Mouse (Mus musculus): ENCODE measurements at regions not wholly inside any gene's neighbourhood (a gene's known extent, or its start where the extent isn't known, plus 50 kb on each side); places are given as distances from the start of the nearest gene placed in this dataset.

DNA sequence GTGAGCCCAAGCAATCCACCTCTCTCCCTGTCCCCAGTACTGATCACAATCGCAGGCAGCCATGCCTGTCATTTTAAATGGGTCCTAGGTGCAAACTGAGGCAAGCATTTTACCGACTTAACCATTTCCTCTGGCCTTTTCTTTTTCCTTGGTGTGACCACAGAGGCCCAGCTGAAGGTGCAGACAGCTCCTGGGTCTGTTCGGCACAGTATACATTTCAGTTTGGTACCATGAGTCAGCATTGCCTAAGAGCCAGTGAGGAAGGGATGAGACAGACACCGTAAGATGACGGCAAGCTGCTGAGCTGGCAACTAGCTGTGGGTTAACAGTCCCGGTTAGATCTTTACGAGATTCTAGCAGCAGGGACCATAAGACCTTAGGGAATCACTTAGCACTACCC, 61.6 kb upstream of the Eed start:
- 78% methylated on average over 7 of the region's 7 CpGs for WGBS
- no peak overlapping the region for H3K9ac ChIP-seq (replicated peaks; ENCODE audit: low read depth, low read length)
- H3K9me3 ChIP-seq (ENCODE audit: control insufficient read depth, low read length) = no peaks in the 10 kb centered on the region
- H3K36me3 ChIP-seq (ENCODE audit: control insufficient read depth, insufficient read depth) = no peaks in the 10 kb centered on the region
- no peak for ATAC-seq
- H3K4me1 ChIP-seq (replicated peaks; ENCODE audit: control insufficient read depth, insufficient read depth, low read length) = no peaks in the 10 kb centered on the region
- no peak overlapping the region for H3K27ac ChIP-seq (ENCODE audit: low read length)
- H3K4me2 ChIP-seq (ENCODE audit: low read length) = no peak overlapping the region
- no peaks in the 10 kb centered on the region for H3K27me3 ChIP-seq (replicated peaks; ENCODE audit: control insufficient read depth, insufficient read depth, low read length)
- H3K4me3 ChIP-seq (replicated peaks; ENCODE audit: low read length) = no peak overlapping the region

- Histone ChIP-seq H3K9me3 (ENCODE audit: control insufficient read depth, low read length) (no peaks in the 10 kb centered on the region), H3K9ac (replicated peaks; ENCODE audit: low read depth, low read length) (no peak overlapping the region), H3K4me2 (ENCODE audit: low read length) (no peak overlapping the region), H3K4me1 (replicated peaks; ENCODE audit: control insufficient read depth, insufficient read depth, low read length) (no peaks in the 10 kb centered on the region), H3K27ac (ENCODE audit: low read length) (no peak overlapping the region), H3K36me3 (ENCODE audit: control insufficient read depth, insufficient read depth) (no peaks in the 10 kb centered on the region), H3K27me3 (replicated peaks; ENCODE audit: control insufficient read depth, insufficient read depth, low read length) (no peaks in the 10 kb centered on the region), H3K4me3 (replicated peaks; ENCODE audit: low read length) (no peak overlapping the region)
- 90% methylated on average over 8 of the region's 8 CpGs for WGBS
- ATAC-seq = no peak
These were observed 62.7 kb upstream of the Eed start for GRCm38 (mm10) chr7:90043526-90043925.

DNA sequence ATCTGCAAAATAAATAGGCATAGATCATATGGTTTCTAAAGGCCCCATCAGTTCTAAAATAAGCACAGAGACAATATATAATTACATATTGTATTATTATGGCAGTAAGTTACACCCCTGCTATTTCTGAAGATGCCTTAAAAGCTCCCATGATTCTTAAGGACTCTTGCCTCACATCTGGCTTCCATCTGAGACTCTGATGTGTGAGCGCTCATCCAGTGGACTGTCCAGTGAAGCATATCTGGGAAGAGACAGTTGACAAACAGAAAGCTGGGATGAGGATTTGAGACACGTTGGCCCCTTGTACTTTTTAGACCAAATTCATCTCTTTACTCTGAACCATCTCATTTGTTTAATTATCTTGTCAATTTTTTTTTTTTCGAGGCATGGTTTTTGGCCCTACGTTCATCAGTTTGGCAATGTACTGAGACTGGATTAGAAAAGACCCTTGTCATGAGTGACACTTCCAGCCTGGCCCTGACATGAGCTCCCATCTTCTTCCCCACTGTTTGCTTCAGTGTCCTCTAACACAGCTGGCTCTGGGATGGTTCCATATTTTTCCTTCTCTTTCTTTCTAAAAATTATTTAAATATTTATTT, 63.4 kb upstream of the Eed start:
- no peak overlapping the region for H3K27ac ChIP-seq (ENCODE audit: low read length)
- 88% methylated on average over 4 of the region's 4 CpGs for WGBS
- no peak for ATAC-seq
- no peaks in the 10 kb centered on the region for H3K9me3 ChIP-seq (ENCODE audit: control insufficient read depth, low read length)
- H3K4me2 ChIP-seq (ENCODE audit: low read length) = no peak overlapping the region
- no peaks in the 10 kb centered on the region for H3K27me3 ChIP-seq (replicated peaks; ENCODE audit: control insufficient read depth, insufficient read depth, low read length)
- H3K9ac ChIP-seq (replicated peaks; ENCODE audit: low read depth, low read length) = no peak overlapping the region
- no peaks in the 10 kb centered on the region for H3K36me3 ChIP-seq (ENCODE audit: control insufficient read depth, insufficient read depth)
- H3K4me1 ChIP-seq (replicated peaks; ENCODE audit: control insufficient read depth, insufficient read depth, low read length) = no peaks in the 10 kb centered on the region
- H3K4me3 ChIP-seq (replicated peaks; ENCODE audit: low read length) = no peak overlapping the region

- Histone ChIP-seq H3K9ac (replicated peaks; ENCODE audit: low read depth, low read length) (no peak overlapping the region), H3K27me3 (replicated peaks; ENCODE audit: control insufficient read depth, insufficient read depth, low read length) (no peaks in the 10 kb centered on the region), H3K4me2 (ENCODE audit: low read length) (no peak overlapping the region), H3K36me3 (ENCODE audit: control insufficient read depth, insufficient read depth) (no peaks in the 10 kb centered on the region), H3K9me3 (ENCODE audit: control insufficient read depth, low read length) (no peaks in the 10 kb centered on the region), H3K4me3 (replicated peaks; ENCODE audit: low read length) (no peak overlapping the region), H3K27ac (ENCODE audit: low read length) (no peak overlapping the region), H3K4me1 (replicated peaks; ENCODE audit: control insufficient read depth, insufficient read depth, low read length) (no peaks in the 10 kb centered on the region)
- WGBS = 69% methylated on average over 4 of the region's 4 CpGs
- ATAC-seq = no peak
These were observed 64.5 kb upstream of the Eed start for GRCm38 (mm10) chr7:90045208-90045800.

DNA sequence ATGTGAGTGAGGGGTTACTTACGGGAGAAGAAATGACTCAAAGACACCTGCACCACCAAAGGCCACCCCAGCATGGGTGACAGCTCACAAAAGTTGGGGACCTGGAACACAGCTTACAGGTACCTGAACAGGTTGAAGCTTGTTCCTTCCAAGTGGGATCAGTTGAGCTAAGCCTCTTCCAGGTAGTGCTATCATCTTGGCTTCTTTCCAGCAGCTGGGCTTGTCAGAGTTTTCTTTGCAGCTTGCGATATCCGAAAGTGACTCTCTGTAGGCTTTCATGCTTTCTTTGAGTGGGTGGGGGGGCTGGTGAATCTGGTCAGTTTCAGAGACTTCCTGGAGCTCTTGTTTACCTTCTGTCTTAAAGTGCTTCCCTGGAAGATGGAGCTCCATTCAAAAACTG, 65.4 kb upstream of the Eed start:
- Histone ChIP-seq H3K9ac (replicated peaks; ENCODE audit: low read depth, low read length) (no peak overlapping the region), H3K4me3 (replicated peaks; ENCODE audit: low read length) (no peak overlapping the region), H3K27me3 (replicated peaks; ENCODE audit: control insufficient read depth, insufficient read depth, low read length) (no peaks in the 10 kb centered on the region), H3K27ac (ENCODE audit: low read length) (no peak overlapping the region), H3K4me2 (ENCODE audit: low read length) (no peak overlapping the region), H3K36me3 (ENCODE audit: control insufficient read depth, insufficient read depth) (no peaks in the 10 kb centered on the region), H3K9me3 (ENCODE audit: control insufficient read depth, low read length) (no peaks in the 10 kb centered on the region), H3K4me1 (replicated peaks; ENCODE audit: control insufficient read depth, insufficient read depth, low read length) (no peaks in the 10 kb centered on the region)
- ATAC-seq = no peak
- WGBS = 87% methylated on average over 3 of the region's 3 CpGs

DNA sequence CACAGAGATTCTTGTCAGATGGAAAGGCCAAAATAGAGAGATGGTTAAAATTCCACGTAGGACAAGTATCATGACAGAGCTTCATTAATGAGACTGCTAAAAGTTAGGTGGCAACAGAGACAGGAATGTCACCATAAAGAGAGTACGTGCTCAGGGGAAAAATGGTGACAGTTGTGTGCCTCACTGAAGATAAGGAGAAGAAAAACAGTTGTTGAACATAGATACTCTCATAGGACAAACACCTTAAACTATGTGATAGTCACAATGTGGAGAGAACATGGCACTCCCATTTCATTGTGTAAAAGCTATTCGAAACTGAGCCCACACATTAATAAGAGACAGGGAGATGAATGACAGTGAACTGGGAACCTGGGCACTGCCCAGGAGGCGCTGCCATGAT, 66.1 kb upstream of the Eed start:
- no peak overlapping the region for H3K27ac ChIP-seq (ENCODE audit: low read length)
- H3K9me3 ChIP-seq (ENCODE audit: control insufficient read depth, low read length) = no peaks in the 10 kb centered on the region
- WGBS = 91% methylated on average over 4 of the region's 4 CpGs
- H3K27me3 ChIP-seq (replicated peaks; ENCODE audit: control insufficient read depth, insufficient read depth, low read length) = no peaks in the 10 kb centered on the region
- no peak overlapping the region for H3K9ac ChIP-seq (replicated peaks; ENCODE audit: low read depth, low read length)
- H3K4me3 ChIP-seq (replicated peaks; ENCODE audit: low read length) = no peak overlapping the region
- H3K4me2 ChIP-seq (ENCODE audit: low read length) = no peak overlapping the region
- H3K36me3 ChIP-seq (ENCODE audit: control insufficient read depth, insufficient read depth) = no peaks in the 10 kb centered on the region
- no peak for ATAC-seq
- no peaks in the 10 kb centered on the region for H3K4me1 ChIP-seq (replicated peaks; ENCODE audit: control insufficient read depth, insufficient read depth, low read length)

GRCm38 (mm10) chr7:90048401-90049307, 67.9 kb upstream of the Eed start:
- Histone ChIP-seq H3K4me3 (replicated peaks; ENCODE audit: low read length) (no peak overlapping the region), H3K4me2 (ENCODE audit: low read length) (no peak overlapping the region), H3K27me3 (replicated peaks; ENCODE audit: control insufficient read depth, insufficient read depth, low read length) (no peaks in the 10 kb centered on the region), H3K4me1 (replicated peaks; ENCODE audit: control insufficient read depth, insufficient read depth, low read length) (no peaks in the 10 kb centered on the region), H3K9ac (replicated peaks; ENCODE audit: low read depth, low read length) (no peak overlapping the region), H3K36me3 (ENCODE audit: control insufficient read depth, insufficient read depth) (no peaks in the 10 kb centered on the region), H3K9me3 (ENCODE audit: control insufficient read depth, low read length) (no peaks in the 10 kb centered on the region), H3K27ac (ENCODE audit: low read length) (no peak overlapping the region)
- ATAC-seq = no peak
- WGBS = 87% methylated on average over 10 of the region's 10 CpGs

- Histone ChIP-seq H3K27ac (ENCODE audit: low read length) (no peak overlapping the region), H3K9ac (replicated peaks; ENCODE audit: low read depth, low read length) (no peak overlapping the region), H3K4me1 (replicated peaks; ENCODE audit: control insufficient read depth, insufficient read depth, low read length) (no peaks in the 10 kb centered on the region), H3K4me3 (replicated peaks; ENCODE audit: low read length) (no peak overlapping the region), H3K9me3 (ENCODE audit: control insufficient read depth, low read length) (no peaks in the 10 kb centered on the region), H3K27me3 (replicated peaks; ENCODE audit: control insufficient read depth, insufficient read depth, low read length) (no peaks in the 10 kb centered on the region), H3K36me3 (ENCODE audit: control insufficient read depth, insufficient read depth) (no peaks in the 10 kb centered on the region), H3K4me2 (ENCODE audit: low read length) (no peak overlapping the region)
- WGBS = 80% methylated on average over 8 of the region's 8 CpGs
- ATAC-seq = no peak
These were observed 69.1 kb upstream of the Eed start for GRCm38 (mm10) chr7:90049831-90050237.

GRCm38 (mm10) chr7:90054795-90055511, 74.2 kb upstream of the Eed start:
- ATAC-seq = peak; percentile 23; the same call in 1 of the 2 replicates
- no peaks in the 10 kb centered on the region for H3K9me3 ChIP-seq (ENCODE audit: control insufficient read depth, low read length)

More at GRCm38 (mm10) chr7:90054795-90055511, 74.2 kb upstream of the Eed start:
- Histone ChIP-seq H3K4me1 (replicated peaks; ENCODE audit: control insufficient read depth, insufficient read depth, low read length) (no peaks in the 10 kb centered on the region), H3K27me3 (replicated peaks; ENCODE audit: control insufficient read depth, insufficient read depth, low read length) (no peaks in the 10 kb centered on the region), H3K9ac (replicated peaks; ENCODE audit: low read depth, low read length) (no peak overlapping the region), H3K4me3 (replicated peaks; ENCODE audit: low read length) (no peak overlapping the region), H3K27ac (ENCODE audit: low read length) (no peak overlapping the region), H3K4me2 (ENCODE audit: low read length) (no peak overlapping the region), H3K36me3 (ENCODE audit: control insufficient read depth, insufficient read depth) (no peaks in the 10 kb centered on the region)
- 52% methylated on average over 7 of the region's 7 CpGs for WGBS

Measured in forebrain, embryonic 16.5 days (tissue).